Mouse (Mus musculus): ENCODE results near the gene Cacna2d4. TPM values are rescaled to one million over a fixed set of nuclear protein-coding genes. Genes with fewer than 3 reads are reported as not detected.

Cacna2d4 gene
- polyA plus RNA-seq, 1 experiment from 2014 or later: 0.04 TPM

Other genes starting within 250 kb of the Cacna2d4 start
- 12.2 and 12.7 TPM in 2 replicates for gene Dcp1b, start 61.3 kb upstream of the Cacna2d4 start, polyA plus RNA-seq (2016; fragmentation: Nextera tagmentation; extraction: Ambion mirVana)
- 6.9 and 7.3 TPM in 2 replicates for gene Cacna1c, start 40.1 kb upstream of the Cacna2d4 start, polyA plus RNA-seq (2016; fragmentation: Nextera tagmentation; extraction: Ambion mirVana)
- gene Lrtm2, start 94.2 kb downstream of the Cacna2d4 start, polyA plus RNA-seq (2016; fragmentation: Nextera tagmentation; extraction: Ambion mirVana): 0.68 and 0.80 TPM in 2 replicates
- gene Adipor2, start 181.2 kb downstream of the Cacna2d4 start, polyA plus RNA-seq (2016; fragmentation: Nextera tagmentation; extraction: Ambion mirVana): 35.0 and 37.0 TPM in 2 replicates
- 3.8 and 4.3 TPM in 2 replicates for gene Fbxl14, start 243.1 kb downstream of the Cacna2d4 start, polyA plus RNA-seq (2016; fragmentation: Nextera tagmentation; extraction: Ambion mirVana)